ENCODE assay signal across 8 mouse cellular contexts in genomic region chr11:114676896-114677530, GRCm38 (mm10). TPM values are rescaled to one million over a fixed set of nuclear protein-coding genes. Genes with fewer than 3 reads are reported as not detected.
DNase-seq lines count a peak whose midpoint lies in the region; ATAC-seq lines count a peak whose summit lies in the region.

No protein-coding gene starts in this region.

- H3K27ac ChIP-seq in neural tube, embryonic 11.5 days (ENCODE audit: low read depth, low read length), result no peak overlapping the region
- H3K27ac ChIP-seq in limb, embryonic 11.5 days (replicated peaks; ENCODE audit: low read depth, low read length), result no peak overlapping the region
- peak overlapping the region; percentile 1; the same call in 1 of the 2 replicates for H3K27ac ChIP-seq in stomach, embryonic 16.5 days (ENCODE audit: low read length)

- H3K4me2 ChIP-seq in neural tube, embryonic 11.5 days (ENCODE audit: low read depth), result peak overlapping the region; percentile 75
- H3K4me2 ChIP-seq in limb, embryonic 11.5 days (ENCODE audit: low read depth, severe bottlenecking), result peak overlapping the region; percentile 96; the same call in 1 of the 2 replicates
- peak overlapping the region; percentile 95 for H3K4me2 ChIP-seq in stomach, embryonic 16.5 days (ENCODE audit: low read depth, low read length)

- H3K4me3 ChIP-seq in neural tube, embryonic 11.5 days (ENCODE audit: low read depth, low read length), result peak overlapping the region; percentile 59
- no peak overlapping the region for H3K4me3 ChIP-seq in limb, embryonic 11.5 days (ENCODE audit: low read depth, low read length)
- H3K4me3 ChIP-seq in stomach, embryonic 16.5 days (replicated peaks; ENCODE audit: low read length), result peak overlapping the region; percentile 65

- WGBS in neural tube, embryonic 11.5 days, result 37% methylated on average over 9 of the region's 9 CpGs
- 34% methylated on average over 9 of the region's 9 CpGs for WGBS in limb, embryonic 11.5 days
- WGBS in stomach, embryonic 16.5 days, result 48% methylated on average over 9 of the region's 9 CpGs

- H3K27me3 ChIP-seq in neural tube, embryonic 11.5 days (ENCODE audit: control insufficient read depth, insufficient read depth, low read length), result no peaks in the 10 kb centered on the region
- no peaks in the 10 kb centered on the region for H3K27me3 ChIP-seq in limb, embryonic 11.5 days (ENCODE audit: control insufficient read depth, insufficient read depth, low read length)
- H3K27me3 ChIP-seq in stomach, embryonic 16.5 days (ENCODE audit: control insufficient read depth, insufficient read depth, low read length), result no peaks in the 10 kb centered on the region

- peak overlapping the region; percentile 59; the same call in 1 of the 2 replicates for H3K9ac ChIP-seq in neural tube, embryonic 11.5 days (ENCODE audit: low read length)
- H3K9ac ChIP-seq in limb, embryonic 11.5 days (ENCODE audit: low read length), result no peak overlapping the region
- H3K9ac ChIP-seq in stomach, embryonic 16.5 days (ENCODE audit: low read length), result peak overlapping the region; percentile 76; the same call in 1 of the 2 replicates

- H3K4me1 ChIP-seq in neural tube, embryonic 11.5 days (ENCODE audit: control insufficient read depth, insufficient read depth, low read length), result peaks cover 5% of the 10 kb centered on the region
- peaks cover 11% of the 10 kb centered on the region; the same call in 1 of the 2 replicates for H3K4me1 ChIP-seq in limb, embryonic 11.5 days (ENCODE audit: control insufficient read depth, insufficient read depth, low read length)
- peaks cover 18% of the 10 kb centered on the region for H3K4me1 ChIP-seq in stomach, embryonic 16.5 days (ENCODE audit: control insufficient read depth, insufficient read depth, low read length)

- peaks cover 11% of the 10 kb centered on the region for H3K36me3 ChIP-seq in neural tube, embryonic 11.5 days (ENCODE audit: control insufficient read depth, insufficient read depth, low read length)
- H3K36me3 ChIP-seq in limb, embryonic 11.5 days (ENCODE audit: control insufficient read depth, insufficient read depth, low read length), result peaks cover 7% of the 10 kb centered on the region; the same call in 1 of the 2 replicates
- no peaks in the 10 kb centered on the region for H3K36me3 ChIP-seq in stomach, embryonic 16.5 days (ENCODE audit: control insufficient read depth, insufficient read depth, low read length)

- peak; percentile 64 for DNase-seq in cerebellum, adult 11-12 months
- DNase-seq in neural tube, embryonic 11.5 days (ENCODE audit: low spot score), result no peak
- DNase-seq in neural tube, embryonic 10.5 days (ENCODE audit: extremely low spot score, low spot score), result no peak
- DNase-seq in limb, embryonic 11.5 days (ENCODE audit: low spot score), result no peak
- no peak for DNase-seq in urinary bladder, postnatal 10 days (ENCODE audit: low spot score)

- no peaks in the 10 kb centered on the region for H3K9me3 ChIP-seq in neural tube, embryonic 11.5 days (ENCODE audit: control insufficient read depth, low read length)
- no peaks in the 10 kb centered on the region for H3K9me3 ChIP-seq in limb, embryonic 11.5 days (ENCODE audit: control insufficient read depth, low read length)
- H3K9me3 ChIP-seq in stomach, embryonic 16.5 days (replicated peaks; ENCODE audit: control insufficient read depth, low read length), result no peaks in the 10 kb centered on the region

- no peak for ATAC-seq in cerebellum, adult (ENCODE audit: insufficient number of reproducible peaks, low FRiP score, low TSS enrichment)
- ATAC-seq in neural tube, embryonic 11.5 days (ENCODE audit: insufficient read depth, low FRiP score, low TSS enrichment), result no peak
- no peak for ATAC-seq in limb, embryonic 11.5 days (ENCODE audit: insufficient number of reproducible peaks, low FRiP score, low TSS enrichment, low read depth)
- no peak for ATAC-seq in stomach, embryonic 16.5 days (ENCODE audit: insufficient read depth, low FRiP score)
- no peak for ATAC-seq in CD4-positive, CD25-positive, alpha-beta regulatory T cell, adult 4 months

RNA-seq across cellular contexts. Expression of gene Ttyh2, which starts 1.8 kb away (rescaled TPM):
- 20.6 and 24.6 TPM in 2 replicates for polyA plus RNA-seq in neural tube, embryonic 11.5 days (2014; fragmentation: Nextera tagmentation; extraction: Ambion mirVana)
- 9.5 and 10.0 TPM in 2 replicates for polyA plus RNA-seq in limb, embryonic 11.5 days (2014; fragmentation: Nextera tagmentation; extraction: Ambion mirVana)
- 15.6 and 17.3 TPM in 2 replicates for polyA plus RNA-seq in stomach, embryonic 16.5 days (2015; fragmentation: Nextera tagmentation; extraction: Ambion mirVana)
- 1 to 10 TPM; 2.9 to 4.1 TPM for polyA plus RNA-seq in CD4-positive, CD25-positive, alpha-beta regulatory T cell, adult 4 months (2017; shearing (Covaris generic))

RNA-seq across cellular contexts. Expression of gene Rpl38, which starts 8.7 kb away (rescaled TPM):
- polyA plus RNA-seq in neural tube, embryonic 11.5 days (2014; fragmentation: Nextera tagmentation; extraction: Ambion mirVana), result 826 and 967 TPM in 2 replicates
- polyA plus RNA-seq in limb, embryonic 11.5 days (2014; fragmentation: Nextera tagmentation; extraction: Ambion mirVana), result 1,033 and 1,082 TPM in 2 replicates
- 797 and 998 TPM in 2 replicates for polyA plus RNA-seq in stomach, embryonic 16.5 days (2015; fragmentation: Nextera tagmentation; extraction: Ambion mirVana)
- 1,000 to 10,000 TPM in 1 of 2 experiments, 100 to 1,000 TPM in 1; 937 to 1,379 TPM for polyA plus RNA-seq in CD4-positive, CD25-positive, alpha-beta regulatory T cell, adult 4 months (2017; shearing (Covaris generic))

RNA-seq across cellular contexts. Expression of gene Dnaic2, which starts 50.2 kb away (rescaled TPM):
- polyA plus RNA-seq in neural tube, embryonic 11.5 days (2014; fragmentation: Nextera tagmentation; extraction: Ambion mirVana), result 1.7 and 2.5 TPM in 2 replicates
- polyA plus RNA-seq in limb, embryonic 11.5 days (2014; fragmentation: Nextera tagmentation; extraction: Ambion mirVana), result 0.20 TPM in 1 of 2 replicates, not detected in the other
- 0.25 and 0.84 TPM in 2 replicates for polyA plus RNA-seq in stomach, embryonic 16.5 days (2015; fragmentation: Nextera tagmentation; extraction: Ambion mirVana)
- polyA plus RNA-seq in CD4-positive, CD25-positive, alpha-beta regulatory T cell, adult 4 months (2017; shearing (Covaris generic)), result not detected
